Mouse (Mus musculus) gastrocnemius, adult 2 months (tissue): ENCODE results near the gene Tuft1. TPM values are rescaled to one million over a fixed set of nuclear protein-coding genes. Genes with fewer than 3 reads are reported as not detected.

Experiments
- DNase-seq: peaks from one replicate; pipeline ENCODE4 v3.0.0; 2022
- H3K27ac ChIP-seq: fragments of 200-600 bp; 2 replicates; pipeline ENCODE4 v1.8.1; 2022; ENCODE audit warnings: mild to moderate bottlenecking
- H3K4me3 ChIP-seq: fragments of 200-600 bp; 2 replicates; pipeline ENCODE4 v1.8.1; 2022; ENCODE audit warnings: mild to moderate bottlenecking, moderate library complexity
- CTCF ChIP-seq: fragments of 200-600 bp; IDR thresholded peaks from 2 replicates; pipeline ENCODE4 v1.8.1; 2022; ENCODE audit warnings: antibody characterized with exemption, mild to moderate bottlenecking, moderate library complexity
- intact Hi-C: fragments of 180-260 bp; cut with DNase I; formaldehyde crosslinking; loops from one replicate; pipeline ENCODE4 v1.15.1; 2025
- total RNA-seq, 2 experiments: library from RNA; stranded (reverse); gene quantifications; 2 replicates each; pipeline ENCODE4 v1.2.3; 2021

Tuft1 gene
- total RNA-seq, 2 experiments from 2014 or later: 0.92 to 2.2 TPM

DNA sequence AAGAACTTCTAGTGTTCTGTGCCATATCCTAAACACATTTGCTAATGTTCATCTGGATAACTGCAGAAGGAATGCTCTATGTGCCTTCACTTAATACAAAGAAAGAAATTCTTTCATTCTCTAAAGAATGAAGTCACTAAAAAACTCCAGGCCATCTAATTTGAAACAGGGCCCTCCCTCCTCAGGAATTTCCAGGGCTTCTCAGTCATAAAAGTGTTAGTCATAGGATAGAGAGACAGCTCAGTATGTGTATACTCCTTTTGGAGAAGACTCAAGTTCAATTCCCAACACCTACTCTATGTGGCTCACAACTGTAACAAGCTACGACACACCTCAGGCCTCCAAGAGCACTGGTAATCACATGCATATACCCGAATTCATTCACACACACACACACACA, 93.1 kb downstream of the Tuft1 start:
- Histone ChIP-seq H3K4me3 (no peak overlapping the region), H3K27ac (peak overlapping the region; percentile 86)
- no peak for DNase-seq
- no peak for TF ChIP-seq CTCF
- intact Hi-C loops: no loop called here

- DNase-seq: no peak
- intact Hi-C loops: no loop called here
- Histone ChIP-seq H3K27ac (peak overlapping the region; percentile 86), H3K4me3 (peak overlapping the region; percentile 21)
- TF ChIP-seq CTCF: no peak
Observed at GRCm38 (mm10) chr3:94565127-94565526, 93.5 kb downstream of the Tuft1 start.

DNA sequence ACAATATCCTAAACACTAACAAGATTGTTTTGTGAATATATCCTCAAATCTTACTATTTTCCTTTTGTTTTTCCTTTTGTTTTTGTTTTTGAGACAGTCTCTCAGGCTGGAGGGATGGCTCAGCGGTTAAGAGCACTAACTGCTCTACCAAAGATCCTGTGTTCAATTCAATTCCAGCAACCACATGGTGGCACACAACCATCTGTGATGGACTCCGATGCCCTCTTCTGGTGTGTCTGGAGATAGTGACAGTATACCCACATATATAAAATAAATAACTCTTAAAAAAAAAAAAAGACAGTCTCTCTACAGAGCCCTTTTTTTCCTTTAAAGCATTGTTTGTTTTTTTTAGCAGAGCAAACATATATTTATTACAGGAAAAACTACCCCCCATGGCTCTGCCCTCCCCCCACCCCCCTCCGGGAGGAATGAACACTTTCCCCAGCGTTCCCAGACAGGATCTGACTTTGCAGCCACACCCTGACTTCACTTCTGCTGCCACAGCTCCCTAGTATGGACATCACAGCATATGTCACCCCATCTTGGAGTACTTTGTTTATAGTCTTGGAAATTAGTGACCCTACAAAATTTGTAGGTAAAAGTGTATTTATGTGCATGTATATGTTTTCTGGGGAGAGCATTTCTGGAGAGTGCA, 94.2 kb downstream of the Tuft1 start:
- Histone ChIP-seq H3K27ac (peak overlapping the region; percentile 86), H3K4me3 (peak overlapping the region; percentile 21)
- DNase-seq: no peak
- intact Hi-C loops: no loop called here
- peak; percentile 21; the same call in 1 of the 2 replicates for TF ChIP-seq CTCF

GRCm38 (mm10) chr3:94563163-94563562, 95.5 kb downstream of the Tuft1 start:
- no peak for TF ChIP-seq CTCF
- peak; percentile 55 for DNase-seq

More at GRCm38 (mm10) chr3:94563163-94563562, 95.5 kb downstream of the Tuft1 start:
- peak overlapping the region; percentile 86 for H3K27ac ChIP-seq
- no peak overlapping the region for H3K4me3 ChIP-seq
- intact Hi-C loops: no loop called here

Other genes with a start within 250 kb of the Tuft1 start
- gene Tdrkh, start 245.6 kb downstream of the Tuft1 start, total RNA-seq: 1 to 10 TPM; 2.8 to 2.9 TPM
- gene Mrpl9, start 215.6 kb downstream of the Tuft1 start, total RNA-seq: 10 to 100 TPM; 29.5 to 37.2 TPM
- gene Oaz3, start 215.0 kb downstream of the Tuft1 start, total RNA-seq: not detected
- gene Celf3, start 180.6 kb downstream of the Tuft1 start, total RNA-seq: not detected
- gene Riiad1, start 178.5 kb downstream of the Tuft1 start, total RNA-seq: 10 to 100 TPM; 11.2 to 11.4 TPM
- 10 to 100 TPM; 35.7 to 37.1 TPM for gene Snx27, start 76.2 kb downstream of the Tuft1 start, total RNA-seq
- not detected for gene Gm10972, start 15.8 kb downstream of the Tuft1 start, total RNA-seq
- 1 to 10 TPM in 1 of 2 experiments, under 1 TPM in 1; 0.89 to 3.0 TPM for gene Selenbp2, start 34.7 kb upstream of the Tuft1 start, total RNA-seq
- gene Cgn, start 127.6 kb upstream of the Tuft1 start, total RNA-seq: under 1 TPM in 1 of 2 experiments, not detected in 1; 0.08 TPM
- 10 to 100 TPM; 14.9 to 18.4 TPM for gene Pogz, start 178.7 kb upstream of the Tuft1 start, total RNA-seq
- gene Psmb4, start 228.1 kb upstream of the Tuft1 start, total RNA-seq: 100 to 1,000 TPM; 176 to 198 TPM